Mouse (Mus musculus) olfactory bulb, adult 2 months (tissue): ENCODE data around the gene Fgfr2. TPM values are rescaled to one million over a fixed set of nuclear protein-coding genes. Genes with fewer than 3 reads are reported as not detected.

Source experiments
- H3K27ac ChIP-seq: fragments of 200-500 bp; 2 replicates; pipeline ENCODE4 v1.5.1; 2012; ENCODE audit warnings: low read depth, low read length; ENCODE audit not compliant: insufficient read depth
- H3K4me1 ChIP-seq: fragments of 200-500 bp; 2 replicates; pipeline ENCODE4 v1.6.1; 2012; ENCODE audit warnings: low read length; ENCODE audit not compliant: control insufficient read depth, insufficient read depth
- H3K4me3 ChIP-seq: fragments of 200-500 bp; 2 replicates; pipeline ENCODE4 v1.5.1; 2012; ENCODE audit warnings: mild to moderate bottlenecking, low read depth, low read length, moderate library complexity; ENCODE audit not compliant: insufficient read depth
- CTCF ChIP-seq: fragments of 200-500 bp; IDR thresholded peaks from 2 replicates; pipeline ENCODE4 v1.5.1; 2012; ENCODE audit warnings: low read depth, mild to moderate bottlenecking, low read length, moderate library complexity; ENCODE audit not compliant: insufficient read depth
- POLR2A ChIP-seq: fragments of 200-500 bp; IDR thresholded peaks from 2 replicates; pipeline ENCODE4 v1.6.1; 2012; ENCODE audit warnings: mild to moderate bottlenecking, low read depth, low read length, moderate library complexity; ENCODE audit not compliant: insufficient read depth
- WGBS: fragments of 180-500 bp; shearing (Covaris S2); methylation state at CpG from one replicate; pipeline ENCODE4 v1.1.7; 2018; 5-methylcytosine and 5-hydroxymethylcytosine counted together
- polyA plus RNA-seq: library from polyadenylated mRNA; stranded (reverse); fragments of >200 nt; gene quantifications from 2 replicates; pipeline ENCODE4 v1.2.4, GENCODE M21; 2012; ENCODE audit warnings: low replicate concordance; ENCODE audit not compliant: missing spikeins, insufficient read depth, insufficient read length

Fgfr2 gene
- polyA plus RNA-seq, 1 experiment, result not detected

DNA sequence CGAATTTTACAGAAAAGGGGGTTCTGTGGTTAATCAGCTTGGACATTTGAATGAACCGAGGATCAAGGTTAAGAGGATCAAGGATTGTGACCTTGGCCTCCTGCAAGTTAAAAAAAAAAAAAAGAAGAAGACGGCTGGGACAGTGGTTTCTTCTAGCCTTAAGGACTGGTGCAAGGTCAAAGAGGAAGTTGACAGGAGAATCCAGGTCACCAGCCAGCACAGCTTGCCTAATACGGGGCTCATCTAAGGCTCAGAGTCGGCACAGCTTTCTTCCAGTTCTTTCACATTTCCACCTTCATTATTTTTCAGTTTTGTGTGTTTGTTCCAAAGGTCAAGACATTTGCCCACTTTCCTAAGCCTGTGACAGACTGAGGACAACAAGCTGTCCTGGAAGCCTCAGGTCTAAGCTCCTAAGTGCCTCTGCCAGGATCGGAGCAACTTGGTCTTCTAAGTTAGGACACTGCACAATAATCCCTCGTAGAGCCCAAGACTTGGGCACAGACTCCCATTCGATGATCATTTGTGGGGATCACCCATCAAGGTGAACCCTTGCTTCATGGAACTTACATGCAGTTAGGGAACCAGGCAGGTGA, 2532.2 kb downstream of the Fgfr2 start:
- no peak overlapping the region for H3K4me3 ChIP-seq
- TF ChIP-seq CTCF, result no peak
- no peak for TF ChIP-seq POLR2A
- 76% methylated on average over 8 of the region's 8 CpGs for WGBS
- no peak overlapping the region for H3K27ac ChIP-seq
- H3K4me1 ChIP-seq, result no peaks in the 10 kb centered on the region

DNA sequence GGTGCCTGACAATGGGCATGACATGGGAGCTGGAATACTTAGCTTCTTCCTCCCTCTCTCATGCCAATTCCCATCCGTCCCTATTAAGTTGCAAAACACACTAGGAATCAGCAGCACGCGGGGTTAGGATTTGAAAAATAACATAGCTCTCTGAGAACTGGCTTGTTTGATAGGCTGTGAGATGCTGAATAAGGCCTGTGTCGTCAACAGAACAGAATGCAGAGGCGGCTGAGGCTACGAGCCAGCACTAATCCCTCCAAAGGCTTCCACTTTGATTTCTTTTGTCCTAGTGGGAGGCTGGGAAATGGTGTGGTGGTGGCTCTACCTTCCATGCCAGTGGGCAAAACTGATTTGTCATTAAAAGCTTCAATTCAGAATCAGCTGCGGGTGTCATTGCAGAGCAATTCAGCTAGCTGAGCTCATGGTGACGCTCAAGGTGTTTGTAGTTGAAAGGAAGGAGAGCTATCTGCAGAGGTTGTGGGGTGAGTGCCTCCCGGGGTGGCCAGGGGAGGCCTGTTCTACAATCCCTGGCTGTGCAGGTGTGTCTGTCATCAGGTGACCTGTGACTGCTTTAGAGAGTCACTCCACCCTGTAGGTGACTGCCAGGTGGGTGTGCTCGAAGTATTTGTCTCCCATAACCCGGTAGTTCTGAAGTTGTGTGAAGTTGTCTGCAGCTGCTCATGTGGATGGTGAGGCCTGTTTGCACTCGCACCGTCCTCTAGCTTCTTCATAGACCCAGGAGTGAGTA, 2532.9 kb downstream of the Fgfr2 start:
- TF ChIP-seq POLR2A (no peak), CTCF (no peak)
- 60% methylated on average over 13 of the region's 13 CpGs for WGBS
- Histone ChIP-seq H3K27ac (no peak overlapping the region), H3K4me1 (no peaks in the 10 kb centered on the region), H3K4me3 (no peak overlapping the region)

- Histone ChIP-seq H3K27ac (no peak overlapping the region), H3K4me1 (no peaks in the 10 kb centered on the region), H3K4me3 (no peak overlapping the region)
- TF ChIP-seq CTCF, result no peak
- TF ChIP-seq POLR2A, result no peak
- WGBS, result 88% methylated on average over 2 of the region's 2 CpGs
Measured at GRCm38 (mm10) chr7:130586521-130587072, 2536.6 kb downstream of the Fgfr2 start.

DNA sequence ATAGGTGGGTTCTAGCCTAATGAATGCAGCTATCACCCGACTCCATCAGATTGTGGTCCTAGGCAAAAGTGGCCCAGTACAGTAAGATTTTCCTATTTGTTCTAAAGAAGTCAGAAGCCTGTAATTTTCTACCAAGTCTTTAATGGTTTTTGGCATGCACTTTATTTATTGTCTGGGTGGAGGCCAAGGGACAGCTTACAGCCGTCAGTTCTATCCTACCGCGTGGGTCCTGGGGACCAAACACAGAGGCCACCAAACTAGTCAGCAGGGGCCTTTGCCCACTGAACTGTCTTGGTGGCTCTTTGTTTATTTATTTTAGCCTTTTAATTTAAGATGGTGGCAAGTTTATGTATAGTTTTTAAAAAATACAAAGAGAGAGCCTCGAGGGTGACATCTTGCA, 2544.5 kb downstream of the Fgfr2 start:
- TF ChIP-seq CTCF (no peak), POLR2A (no peak)
- Histone ChIP-seq H3K4me1 (no peaks in the 10 kb centered on the region), H3K4me3 (no peak overlapping the region), H3K27ac (no peak overlapping the region)
- 67% methylated on average over 5 of the region's 5 CpGs for WGBS

GRCm38 (mm10) chr7:130578066-130578465, 2545.1 kb downstream of the Fgfr2 start:
- no peak for TF ChIP-seq POLR2A
- no peak for TF ChIP-seq CTCF
- H3K4me1 ChIP-seq, result no peaks in the 10 kb centered on the region
- no peak overlapping the region for H3K27ac ChIP-seq
- 99% methylated on average over 2 of the region's 2 CpGs for WGBS
- H3K4me3 ChIP-seq, result no peak overlapping the region

- WGBS, result 71% methylated on average over 15 of the region's 15 CpGs
- H3K4me3 ChIP-seq, result no peak within 1 kb of the TSS
- H3K27ac ChIP-seq, result no peak within 1 kb of the TSS
Measured at GRCm38 (mm10) chr7:130577388-130578003, 2545.7 kb downstream of the Fgfr2 start, which contains the start of gene Tacc2. TSS of gene Tacc2 (plus strand) at chr7:130577438.

DNA sequence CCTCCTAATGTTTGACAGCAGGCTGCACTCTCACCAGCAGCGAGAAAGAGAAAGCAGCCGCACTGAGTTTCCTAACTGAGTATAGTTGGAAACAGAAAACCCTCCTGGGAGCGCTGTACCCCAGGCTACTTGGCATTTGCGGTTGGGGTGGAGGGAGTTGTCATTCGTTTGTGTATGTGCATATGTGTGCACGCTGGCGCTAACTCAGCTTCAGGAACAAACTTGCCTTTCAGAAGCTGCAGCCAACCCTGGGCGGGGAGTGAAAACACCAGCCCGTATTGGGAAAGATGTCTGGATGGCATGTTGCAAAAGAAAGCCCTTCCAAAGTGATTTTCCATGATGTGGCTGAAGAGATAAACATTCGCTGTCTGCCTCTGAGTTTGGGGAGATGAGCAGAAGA, 2546.2 kb downstream of the Fgfr2 start:
- H3K27ac ChIP-seq, result no peak overlapping the region
- 24% methylated on average over 10 of the region's 10 CpGs for WGBS
- no peak overlapping the region for H3K4me3 ChIP-seq
- TF ChIP-seq CTCF (no peak), POLR2A (no peak)
- H3K4me1 ChIP-seq, result no peaks in the 10 kb centered on the region

More at GRCm38 (mm10) chr7:130577388-130578003, 2545.7 kb downstream of the Fgfr2 start, which contains the start of gene Tacc2:
- TF ChIP-seq CTCF, result no peak
- TF ChIP-seq POLR2A, result no peak
- no peaks in the 10 kb centered on the region for H3K4me1 ChIP-seq

DNA sequence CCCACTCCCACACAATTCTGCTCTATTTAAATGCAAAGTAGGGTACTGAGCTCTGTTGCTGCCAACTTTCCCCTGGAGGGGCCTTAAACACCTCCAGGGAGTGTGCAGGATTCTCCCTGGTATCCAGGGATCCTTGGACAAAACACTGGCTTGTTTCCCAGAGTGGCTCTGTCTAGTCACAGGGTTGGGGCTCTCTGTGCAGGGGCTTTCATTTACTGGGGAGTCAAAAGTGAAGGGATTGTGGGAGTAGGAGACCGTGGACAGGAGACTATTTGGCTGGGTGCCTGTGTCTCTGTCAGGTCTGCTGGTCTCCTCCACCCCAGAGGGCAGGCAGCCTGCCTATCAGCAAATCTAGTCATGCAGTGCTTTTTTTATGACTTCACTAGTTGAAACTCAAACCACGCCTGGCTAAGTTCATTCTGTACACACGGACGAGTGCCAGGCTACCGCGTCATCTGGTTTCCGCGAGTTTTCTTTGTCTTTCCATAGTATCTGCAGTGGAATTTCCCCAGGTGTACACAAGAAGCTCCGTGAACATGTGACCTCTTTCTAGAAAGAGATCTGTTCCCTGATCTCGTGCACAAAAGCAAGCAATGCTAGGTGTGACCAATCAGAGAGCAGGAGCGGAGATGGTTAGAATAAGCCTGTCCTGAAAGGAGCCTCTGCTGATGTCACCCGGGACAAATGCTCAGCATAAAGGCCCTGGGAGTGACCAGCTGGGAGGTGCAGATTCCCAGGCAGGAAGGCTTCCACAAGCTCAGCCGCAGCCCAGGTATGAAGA, 2548.7 kb downstream of the Fgfr2 start:
- TF ChIP-seq CTCF (no peak), POLR2A (no peak)
- WGBS, result 38% methylated on average over 13 of the region's 13 CpGs
- no peak overlapping the region for H3K27ac ChIP-seq
- H3K4me1 ChIP-seq, result no peaks in the 10 kb centered on the region
- H3K4me3 ChIP-seq, result no peak overlapping the region
